Mouse (Mus musculus) lung, embryonic 14.5 days (tissue): ENCODE data around the gene Dicer1. TPM values are rescaled to one million over a fixed set of nuclear protein-coding genes. Genes with fewer than 3 reads are reported as not detected.

Experiments
- ATAC-seq: fragments of 200-750 bp; cut with Nextera tagmentation; 2 replicates; pipeline ENCODE4 v1.8.0; 2017; ENCODE audit warnings: mild to moderate bottlenecking, moderate TSS enrichment, moderate library complexity; ENCODE audit not compliant: insufficient read depth
- DNase-seq: peaks from one replicate; pipeline ENCODE4 v3.0.0-alpha.2; 2015
- H3K27ac ChIP-seq: fragments of 300-500 bp; sonication (generic); 2 replicates; pipeline ENCODE4 v1.5.1; 2014; ENCODE audit warnings: low read depth, mild to moderate bottlenecking, moderate library complexity
- H3K27me3 ChIP-seq: fragments of 300-500 bp; sonication (generic); 2 replicates; pipeline ENCODE4 v1.6.1; 2014; ENCODE audit warnings: low read length, control low read depth; ENCODE audit not compliant: insufficient read depth
- H3K36me3 ChIP-seq: fragments of 300-500 bp; sonication (generic); 2 replicates; pipeline ENCODE4 v1.6.1; 2014; ENCODE audit warnings: control low read depth; ENCODE audit not compliant: insufficient read depth
- H3K4me1 ChIP-seq: fragments of 300-500 bp; sonication (generic); 2 replicates; pipeline ENCODE4 v1.6.1; 2014; ENCODE audit warnings: antibody characterized with exemption, control low read depth; ENCODE audit not compliant: insufficient read depth
- H3K4me2 ChIP-seq: fragments of 300-500 bp; sonication (generic); 2 replicates; pipeline ENCODE4 v1.6.1; 2014; ENCODE audit warnings: mild to moderate bottlenecking
- H3K4me3 ChIP-seq: fragments of 300-500 bp; sonication (generic); 2 replicates; pipeline ENCODE4 v1.5.1; 2014; ENCODE audit warnings: low read depth, low read length
- H3K9ac ChIP-seq: fragments of 300-500 bp; sonication (generic); 2 replicates; pipeline ENCODE4 v1.6.1; 2014
- H3K9me3 ChIP-seq: fragments of 300-500 bp; sonication (generic); 2 replicates; pipeline ENCODE4 v1.6.1; 2016; ENCODE audit warnings: low read depth, low read length, control low read depth
- CTCF ChIP-seq: IDR thresholded peaks from 2 replicates; pipeline ENCODE4 v1.5.1; 2016; ENCODE audit warnings: antibody characterized with exemption, low read depth
- WGBS: fragments of 180-500 bp; shearing (Covaris S2); extraction: QIAGEN DNeasy Blood & Tissue Kit; methylation state at CpG from one replicate; pipeline ENCODE4 v1.1.7; 2014; 5-methylcytosine and 5-hydroxymethylcytosine counted together
- polyA plus RNA-seq: library from polyadenylated mRNA; unstranded; fragments of >200 nt; fragmentation: Nextera tagmentation; extraction: Ambion mirVana; gene quantifications from 2 replicates; pipeline ENCODE4 v1.2.1, GENCODE M21; 2014

Gene Dicer1
- 21.7 and 23.4 TPM in 2 replicates for polyA plus RNA-seq

GRCm38 (mm10) chr12:104751814-104752765 is at the start of gene Dicer1:
Dicer1 (minus strand) TSS chr12:104751952.
- peak; percentile 96 for ATAC-seq
- Histone ChIP-seq H3K4me1 (peaks cover 13% of the 10 kb centered on the region), H3K36me3 (no peaks in the 10 kb centered on the region), H3K27ac (peak within 1 kb of the TSS; percentile 94), H3K4me3 (peak within 1 kb of the TSS; percentile 95), H3K4me2 (peak within 1 kb of the TSS; percentile 94), H3K9me3 (no peaks in the 10 kb centered on the region), H3K9ac (peak within 1 kb of the TSS; percentile 96), H3K27me3 (no peaks in the 10 kb centered on the region)
- under 1% methylated on average over 94 of the region's 94 CpGs for WGBS
- peak; percentile 98 for DNase-seq
- TF ChIP-seq CTCF, result peak; percentile 24; the same call in 1 of the 2 replicates

- H3K27ac ChIP-seq, result no peak overlapping the region
- no peaks in the 10 kb centered on the region; the same call in 1 of the 2 replicates for H3K9me3 ChIP-seq
- ATAC-seq, result no peak
- H3K9ac ChIP-seq, result no peak overlapping the region
- TF ChIP-seq CTCF, result peak; percentile 41
- no peaks in the 10 kb centered on the region for H3K27me3 ChIP-seq
- H3K4me1 ChIP-seq, result peaks cover 6% of the 10 kb centered on the region; the same call in 1 of the 2 replicates
- no peak overlapping the region for H3K4me3 ChIP-seq
- no peaks in the 10 kb centered on the region for H3K36me3 ChIP-seq
- H3K4me2 ChIP-seq, result no peak overlapping the region
- no peak for DNase-seq
- 94% methylated on average over 3 of the region's 3 CpGs for WGBS
Observed at GRCm38 (mm10) chr12:104799365-104799764, 47.6 kb upstream of the Dicer1 start.

GRCm38 (mm10) chr12:104797905-104798304 is 46.2 kb upstream of the Dicer1 start:
- 92% methylated on average over 6 of the region's 6 CpGs for WGBS

GRCm38 (mm10) chr12:104796635-104797378 is 45.1 kb upstream of the Dicer1 start:
- Histone ChIP-seq H3K27me3 (no peaks in the 10 kb centered on the region), H3K36me3 (no peaks in the 10 kb centered on the region), H3K9ac (no peak overlapping the region), H3K4me3 (no peak overlapping the region), H3K27ac (no peak overlapping the region), H3K9me3 (no peaks in the 10 kb centered on the region; the same call in 1 of the 2 replicates), H3K4me2 (no peak overlapping the region), H3K4me1 (peaks cover 4% of the 10 kb centered on the region; the same call in 1 of the 2 replicates)
- ATAC-seq (no peak), DNase-seq (no peak)
- WGBS, result 85% methylated on average over 11 of the region's 11 CpGs
- peak; percentile 43 for TF ChIP-seq CTCF

More at GRCm38 (mm10) chr12:104797905-104798304, 46.2 kb upstream of the Dicer1 start:
- no peaks in the 10 kb centered on the region for H3K36me3 ChIP-seq
- H3K9ac ChIP-seq, result no peak overlapping the region
- peaks cover 6% of the 10 kb centered on the region; the same call in 1 of the 2 replicates for H3K4me1 ChIP-seq
- DNase-seq (no peak), ATAC-seq (no peak)
- no peak overlapping the region for H3K4me2 ChIP-seq
- H3K27me3 ChIP-seq, result no peaks in the 10 kb centered on the region
- H3K9me3 ChIP-seq, result no peaks in the 10 kb centered on the region; the same call in 1 of the 2 replicates
- no peak overlapping the region for H3K27ac ChIP-seq
- no peak for TF ChIP-seq CTCF
- H3K4me3 ChIP-seq, result no peak overlapping the region

GRCm38 (mm10) chr12:104794957-104795356 is 43.2 kb upstream of the Dicer1 start:
- Histone ChIP-seq H3K4me3 (no peak overlapping the region), H3K36me3 (0 out of 2 replicates have a peak, but pooled peaks cover under 1% of the 10 kb centered on the region), H3K27ac (no peak overlapping the region), H3K27me3 (no peaks in the 10 kb centered on the region), H3K9me3 (no peaks in the 10 kb centered on the region; the same call in 1 of the 2 replicates), H3K4me1 (no peaks in the 10 kb centered on the region; the same call in 1 of the 2 replicates), H3K4me2 (no peak overlapping the region), H3K9ac (no peak overlapping the region)
- no peak for ATAC-seq
- TF ChIP-seq CTCF, result no peak
- 69% methylated on average over 5 of the region's 5 CpGs for WGBS
- DNase-seq, result no peak

GRCm38 (mm10) chr12:104793486-104793885 is 41.7 kb upstream of the Dicer1 start:
- no peak for TF ChIP-seq CTCF
- WGBS, result 33% methylated on average over 12 of the region's 12 CpGs
- Histone ChIP-seq H3K36me3 (peaks cover 5% of the 10 kb centered on the region; the same call in 1 of the 2 replicates), H3K9me3 (no peaks in the 10 kb centered on the region; the same call in 1 of the 2 replicates), H3K4me3 (no peak overlapping the region), H3K4me2 (no peak overlapping the region), H3K27me3 (no peaks in the 10 kb centered on the region), H3K9ac (no peak overlapping the region), H3K27ac (no peak overlapping the region; the same call in 1 of the 2 replicates), H3K4me1 (no peaks in the 10 kb centered on the region; the same call in 1 of the 2 replicates)
- ATAC-seq (peak; percentile 24; the same call in 1 of the 2 replicates), DNase-seq (peak; percentile 24)
